Mouse (Mus musculus) intestine, postnatal 0 days (tissue): Measurements from ENCODE around the gene Git1. TPM values are rescaled to one million over a fixed set of nuclear protein-coding genes. Genes with fewer than 3 reads are reported as not detected.
"Not testable (repeated sequence)": the region's sequence is repeated elsewhere in the genome, so short reads cannot be mapped to it uniquely, and the experiment has no call there.

ENCODE experiments used
- ATAC-seq: fragments of 200-750 bp; cut with Nextera tagmentation; 2 replicates; pipeline ENCODE4 v1.8.0; 2017; ENCODE audit warnings: mild to moderate bottlenecking, moderate TSS enrichment, moderate library complexity
- H3K27ac ChIP-seq: fragments of 300-500 bp; sonication (generic); 2 replicates; pipeline ENCODE4 v1.5.1; 2014; ENCODE audit warnings: mild to moderate bottlenecking, low read depth, low read length, moderate library complexity
- H3K27me3 ChIP-seq: fragments of 300-500 bp; sonication (generic); replicated peaks from 2 replicates; pipeline ENCODE4 v1.6.1; 2014; ENCODE audit warnings: low read length, mixed read lengths; ENCODE audit not compliant: control insufficient read depth, insufficient read depth
- H3K36me3 ChIP-seq: fragments of 300-500 bp; sonication (generic); 2 replicates; pipeline ENCODE4 v1.6.1; 2014; ENCODE audit warnings: mild to moderate bottlenecking, moderate library complexity; ENCODE audit not compliant: control insufficient read depth, insufficient read depth
- H3K4me1 ChIP-seq: fragments of 300-500 bp; sonication (generic); replicated peaks from 2 replicates; pipeline ENCODE4 v1.6.1; 2014; ENCODE audit warnings: antibody characterized with exemption, low read length, mixed read lengths; ENCODE audit not compliant: control insufficient read depth, insufficient read depth
- H3K4me2 ChIP-seq: fragments of 300-500 bp; sonication (generic); replicated peaks from 2 replicates; pipeline ENCODE4 v1.6.1; 2014; ENCODE audit warnings: low read depth, mild to moderate bottlenecking, moderate library complexity
- H3K4me3 ChIP-seq: fragments of 300-500 bp; sonication (generic); 2 replicates; pipeline ENCODE4 v1.5.1; 2014; ENCODE audit warnings: low read depth, low read length
- H3K9ac ChIP-seq: fragments of 300-500 bp; sonication (generic); 2 replicates; pipeline ENCODE4 v1.6.1; 2014; ENCODE audit warnings: mild to moderate bottlenecking, low read depth, low read length
- H3K9me3 ChIP-seq: fragments of 300-500 bp; sonication (generic); 2 replicates; pipeline ENCODE4 v1.6.1; 2016; ENCODE audit warnings: mixed run types; ENCODE audit not compliant: control insufficient read depth
- CTCF ChIP-seq: sonication (generic); IDR thresholded peaks from 2 replicates; pipeline ENCODE4 v1.5.1; 2016; ENCODE audit warnings: low read depth, mild to moderate bottlenecking, control low read depth, antibody characterized with exemption, moderate library complexity
- WGBS: fragments of 180-500 bp; shearing (Covaris S2); extraction: QIAGEN DNeasy Blood & Tissue Kit; methylation state at CpG from one replicate; pipeline ENCODE4 v1.1.7; 2014; 5-methylcytosine and 5-hydroxymethylcytosine counted together
- polyA plus RNA-seq: library from polyadenylated mRNA; unstranded; fragments of >200 nt; fragmentation: Nextera tagmentation; extraction: Ambion mirVana; gene quantifications from 2 replicates; pipeline ENCODE4 v1.2.1, GENCODE M21; 2015

Gene Git1
- polyA plus RNA-seq, 1 experiment from 2014 or later = 21.9 TPM

- H3K27ac ChIP-seq = no peak overlapping the region
- TF ChIP-seq CTCF = no peak
- ATAC-seq = no peak
- no peaks in the 10 kb centered on the region for H3K36me3 ChIP-seq
- no peak overlapping the region for H3K9ac ChIP-seq
- H3K4me2 ChIP-seq = no peak overlapping the region
- no peaks in the 10 kb centered on the region for H3K9me3 ChIP-seq
- 0 out of 2 replicates have a peak, but pooled peaks cover 4% of the 10 kb centered on the region for H3K27me3 ChIP-seq
- 81% methylated on average over 5 of the region's 5 CpGs for WGBS
- H3K4me3 ChIP-seq = no peak overlapping the region
- peaks cover 8% of the 10 kb centered on the region; the same call in 1 of the 2 replicates for H3K4me1 ChIP-seq
Measured at GRCm38 (mm10) chr11:77516553-77517425, 23.4 kb downstream of the Git1 start.

- Histone ChIP-seq H3K9me3 (no peaks in the 10 kb centered on the region), H3K4me1 (peaks cover 4% of the 10 kb centered on the region; the same call in 1 of the 2 replicates), H3K36me3 (no peaks in the 10 kb centered on the region), H3K27me3 (0 out of 2 replicates have a peak, but pooled peaks cover 4% of the 10 kb centered on the region), H3K4me3 (no peak overlapping the region), H3K27ac (no peak overlapping the region), H3K9ac (no peak overlapping the region), H3K4me2 (no peak overlapping the region)
- WGBS = 78% methylated on average over 27 of the region's 27 CpGs
- no peak for ATAC-seq
- no peak for TF ChIP-seq CTCF
Measured at GRCm38 (mm10) chr11:77518051-77518798, 24.9 kb downstream of the Git1 start.

GRCm38 (mm10) chr11:77519043-77519442 is 25.7 kb downstream of the Git1 start, which contains the start of gene Gm10392:
TSS of gene Gm10392 (minus strand) at chr11:77519198.
- H3K36me3 ChIP-seq = no peaks in the 10 kb centered on the region
- H3K27ac ChIP-seq = no peak within 1 kb of the TSS
- H3K4me3 ChIP-seq = no peak within 1 kb of the TSS
- peaks cover 3% of the 10 kb centered on the region; the same call in 1 of the 2 replicates for H3K4me1 ChIP-seq
- H3K27me3 ChIP-seq = 0 out of 2 replicates have a peak, but pooled peaks cover 4% of the 10 kb centered on the region
- WGBS = 64% methylated on average over 5 of the region's 5 CpGs
- TF ChIP-seq CTCF = no peak
- no peak within 1 kb of the TSS for H3K9ac ChIP-seq
- H3K4me2 ChIP-seq = no peak within 1 kb of the TSS
- no peak for ATAC-seq
- no peaks in the 10 kb centered on the region for H3K9me3 ChIP-seq

- Histone ChIP-seq H3K4me1 (no peaks in the 10 kb centered on the region), H3K36me3 (no peaks in the 10 kb centered on the region), H3K4me3 (no peak overlapping the region), H3K27ac (no peak overlapping the region), H3K9ac (no peak overlapping the region), H3K27me3 (0 out of 2 replicates have a peak, but pooled peaks cover 4% of the 10 kb centered on the region), H3K4me2 (no peak overlapping the region; the same call in 1 of the 2 replicates), H3K9me3 (no peaks in the 10 kb centered on the region)
- no peak for TF ChIP-seq CTCF
- WGBS = 65% methylated on average over 5 of the region's 5 CpGs
- ATAC-seq = no peak
Measured at GRCm38 (mm10) chr11:77520601-77521529, 27.5 kb downstream of the Git1 start.

GRCm38 (mm10) chr11:77525804-77526486 is 32.6 kb downstream of the Git1 start:
- H3K9ac ChIP-seq = no peak overlapping the region
- H3K27ac ChIP-seq = no peak overlapping the region
- no peak for ATAC-seq
- no peaks in the 10 kb centered on the region for H3K4me1 ChIP-seq
- H3K27me3 ChIP-seq = no peaks in the 10 kb centered on the region
- no peak overlapping the region for H3K4me3 ChIP-seq
- H3K4me2 ChIP-seq = no peak overlapping the region
- H3K36me3 ChIP-seq = no peaks in the 10 kb centered on the region
- TF ChIP-seq CTCF = peak; percentile 35
- no peaks in the 10 kb centered on the region for H3K9me3 ChIP-seq
- 66% methylated on average over 3 of the region's 3 CpGs for WGBS

- H3K27ac ChIP-seq, H3K9me3 ChIP-seq, H3K4me3 ChIP-seq, H3K9ac ChIP-seq, ATAC-seq, H3K4me1 ChIP-seq, H3K4me2 ChIP-seq, H3K27me3 ChIP-seq, H3K36me3 ChIP-seq: not testable (repeated sequence)
- WGBS = 86% methylated on average over 3 of the region's 3 CpGs
Measured at GRCm38 (mm10) chr11:77528420-77528819, 35.1 kb downstream of the Git1 start.
